Mouse (Mus musculus): ENCODE measurements around the gene Folr1.

GRCm38 (mm10) chr7:101830373-101830772 is 40.2 kb downstream of the Folr1 start:
- TF ChIP-seq POLR2A (IDR thresholded peaks at IDR 0.05; ENCODE audit: low read depth, low read length) (no peak), CTCF (IDR thresholded peaks at IDR 0.05; ENCODE audit: extremely low read depth, insufficient read depth, insufficient read length, insufficient replicate concordance) (no peak)
